18 mouse cellular contexts compared by ENCODE assay signal in the genomic region with DNA sequence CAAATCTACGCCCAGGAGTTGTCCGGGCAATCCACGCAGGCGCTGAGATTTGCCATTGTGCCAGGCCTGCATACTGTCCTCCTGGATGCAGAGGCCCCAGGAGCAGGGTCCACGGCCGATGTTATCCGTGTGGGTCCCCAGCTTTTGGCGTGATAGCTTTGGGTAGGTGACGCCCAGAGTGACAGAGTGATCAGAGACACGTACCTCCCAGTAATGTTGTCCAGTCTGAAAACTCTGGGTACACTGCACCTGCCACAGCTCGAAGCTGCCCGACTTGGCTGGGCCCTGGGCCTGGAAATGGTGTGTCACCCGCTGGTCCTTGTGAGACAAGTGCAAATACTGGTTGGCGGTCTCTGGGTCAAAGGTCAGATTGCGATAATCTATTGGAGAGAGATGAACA.
"Had no signal": no experiment of that assay in that cellular context is flagged by ENCODE, and none has a peak within 500 bp of the region (broad histone marks: within the 10 kb centered on the region; RNA-seq: fewer than 3 reads in every experiment).

No protein-coding gene starts in this region.

- ATAC-seq: intestine, embryonic 16.5 days; lung, postnatal 0 days; midbrain, embryonic 15.5 days had no signal

- H3K4me3 ChIP-seq: liver, embryonic 13.5 days; midbrain, embryonic 12.5 days; midbrain, embryonic 15.5 days; neural tube, embryonic 12.5 days; neural tube, embryonic 15.5 days; stomach, embryonic 15.5 days had no signal

- H3K4me2 ChIP-seq: midbrain, embryonic 15.5 days had no signal

- H3K9ac ChIP-seq: liver, embryonic 13.5 days; lung, embryonic 14.5 days; midbrain, embryonic 12.5 days; midbrain, embryonic 15.5 days; neural tube, embryonic 12.5 days; neural tube, embryonic 15.5 days; stomach, embryonic 15.5 days had no signal

- DNase-seq: kidney, adult 18-20 months; kidney, adult 9 months; kidney, postnatal 36 days; liver, embryonic 13.5 days; lung, embryonic 14.5 days; right cerebral cortex, adult 18-20 months; right cerebral cortex, postnatal 14 days; right cerebral cortex, postnatal 4 days; thymus, postnatal 25 days had no signal

- H3K27me3 ChIP-seq: liver, embryonic 13.5 days; midbrain, embryonic 15.5 days; neural tube, embryonic 12.5 days; stomach, embryonic 15.5 days had no signal

- H3K27ac ChIP-seq: kidney, postnatal 0 days; liver, embryonic 13.5 days; macrophage; midbrain, embryonic 12.5 days; midbrain, embryonic 15.5 days; neural tube, embryonic 12.5 days; neural tube, embryonic 15.5 days; stomach, embryonic 15.5 days had no signal

- H3K9me3 ChIP-seq: liver, embryonic 13.5 days; midbrain, embryonic 12.5 days; midbrain, embryonic 15.5 days; neural tube, embryonic 15.5 days; stomach, embryonic 15.5 days had no signal
